Mouse (Mus musculus): Measurements from ENCODE around the gene Dcdc2c.

DNA sequence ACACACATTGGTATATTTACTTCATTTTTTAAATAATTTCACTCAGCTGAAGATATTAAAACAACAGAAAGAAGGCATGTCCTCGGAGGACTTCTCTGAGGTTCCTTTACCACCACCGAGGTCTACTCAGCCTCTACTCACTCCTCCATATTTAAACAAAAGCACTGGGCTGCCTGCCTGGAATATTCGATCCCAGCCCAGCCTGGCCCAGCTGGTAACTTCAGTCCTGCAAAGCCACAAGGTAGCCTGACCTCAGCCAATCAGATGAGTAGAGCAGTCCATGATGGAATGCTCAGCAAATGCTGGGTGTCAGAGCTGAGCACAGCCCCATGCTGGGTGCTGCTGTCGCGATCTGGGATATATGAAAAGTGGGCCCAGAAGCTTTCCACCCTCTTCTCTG lies 115.7 kb downstream of the Dcdc2c start:
- TF ChIP-seq EP300 (optimal IDR thresholded peaks at IDR 0.05) (no peak), CTCF (IDR thresholded peaks at IDR 0.05; ENCODE audit: low read depth) (no peak)

Measured in stomach, postnatal 0 days (tissue).